In the genomic region with DNA sequence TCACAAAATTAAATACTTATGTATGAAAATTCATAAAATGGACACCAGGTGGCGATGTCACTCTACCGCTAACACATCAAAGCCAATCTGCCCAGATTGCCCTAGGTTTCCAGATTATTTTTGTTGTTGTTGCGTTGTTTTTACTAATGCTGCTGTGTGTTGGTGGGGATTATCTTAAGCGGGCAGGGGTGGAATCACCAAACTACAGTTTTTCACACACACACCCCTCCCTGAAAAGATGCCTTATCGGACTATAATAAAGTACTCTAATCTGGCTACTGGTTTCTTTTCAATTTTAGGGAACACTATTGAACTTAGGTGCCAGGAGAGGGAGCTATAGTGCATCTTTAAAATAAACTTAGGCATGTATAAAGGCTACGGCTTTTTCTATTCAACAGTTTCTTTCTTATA, we compare ENCODE assay signal across 8 mouse cellular contexts. TPM values are rescaled to one million over a fixed set of nuclear protein-coding genes. Genes with fewer than 3 reads are reported as not detected.
DNase-seq lines count a peak whose midpoint lies in the region; ATAC-seq and TF ChIP-seq lines count a peak whose summit lies in the region.

No protein-coding gene starts in this region.

- TF ChIP-seq POLR2A in spleen, adult 2 months (IDR thresholded peaks at IDR 0.05; ENCODE audit: low read depth, low read length) = no peak

- peak; percentile 74 for ATAC-seq in intestine, embryonic 16.5 days

- 0 out of 2 replicates have a peak overlapping the region, but pooled peaks have one; percentile 39 for H3K9ac ChIP-seq in intestine, embryonic 16.5 days (ENCODE audit: low read depth, low read length)

- intact Hi-C loops in left cerebral cortex, postnatal 25 days (cut with DNase I) = loop anchor here (1.0 to 10.0 kb wide), 3 partner anchors 51 to 511 kb away; partner anchors contain the start of genes Gcc2 and Smpdl3a

- H3K4me3 ChIP-seq in intestine, embryonic 16.5 days (ENCODE audit: low read length) = peak overlapping the region; percentile 41
- 0 out of 2 replicates have a peak overlapping the region, but pooled peaks have one; percentile 36 for H3K4me3 ChIP-seq in spleen, adult 2 months (ENCODE audit: extremely low read depth, insufficient read depth, insufficient read length)

- TF ChIP-seq CTCF in spleen, adult 2 months (IDR thresholded peaks at IDR 0.05; ENCODE audit: extremely low read depth, insufficient read depth, insufficient read length, insufficient replicate concordance) = peak; percentile 53; the same call in 1 of the 2 replicates

- no peaks in the 10 kb centered on the region for H3K36me3 ChIP-seq in intestine, embryonic 16.5 days (ENCODE audit: control insufficient read depth, insufficient read depth, low read length)
- H3K36me3 ChIP-seq in spleen, adult 2 months (ENCODE audit: control insufficient read depth, insufficient read depth, low read length) = no peaks in the 10 kb centered on the region

- 4% methylated on average over 6 of the region's 6 CpGs for WGBS in intestine, embryonic 16.5 days
- 2% methylated on average over 6 of the region's 6 CpGs for WGBS in spleen, adult 2 months

- H3K9me3 ChIP-seq in intestine, embryonic 16.5 days (ENCODE audit: control insufficient read depth, low read length) = no peaks in the 10 kb centered on the region

- peak overlapping the region; percentile 57 for H3K4me2 ChIP-seq in intestine, embryonic 16.5 days (ENCODE audit: low read depth, low read length)

- H3K27me3 ChIP-seq in intestine, embryonic 16.5 days (replicated peaks; ENCODE audit: control insufficient read depth, insufficient read depth, low read length) = no peaks in the 10 kb centered on the region
- H3K27me3 ChIP-seq in spleen, adult 2 months (ENCODE audit: control insufficient read depth, insufficient read depth, low read length) = no peaks in the 10 kb centered on the region

- peak; percentile 21 for DNase-seq in ovary, postnatal 14 days (ENCODE audit: low spot score)
- no peak for DNase-seq in ovary, postnatal 10 days (ENCODE audit: low spot score)
- peak; percentile 41 for DNase-seq in cerebellum, adult 8-10 months
- peak; percentile 11 to 71 for DNase-seq in frontal cortex, adult 2 months (ENCODE audit: extremely low spot score in 1 of 2, low spot score in 1 of 2)
- peak; percentile 60 to 76 for DNase-seq in left cerebral cortex, postnatal 25 days (ENCODE audit: low spot score in 2 of 2)
- peak; percentile 85 for DNase-seq in mesoderm, embryonic 11.5 days (ENCODE audit: low read depth, low spot score)
- peak; percentile 16 to 67 for DNase-seq in spleen, adult 2 months (ENCODE audit: low read depth in 1 of 2, low spot score in 2 of 2)

- H3K4me1 ChIP-seq in intestine, embryonic 16.5 days (ENCODE audit: control insufficient read depth, insufficient read depth, low read length) = no peaks in the 10 kb centered on the region
- H3K4me1 ChIP-seq in spleen, adult 2 months (ENCODE audit: control insufficient read depth, insufficient read depth, insufficient read length) = peaks cover 11% of the 10 kb centered on the region; the same call in 1 of the 2 replicates

- H3K27ac ChIP-seq in intestine, embryonic 16.5 days (ENCODE audit: low read length) = no peak overlapping the region
- no peak overlapping the region for H3K27ac ChIP-seq in spleen, adult 2 months (ENCODE audit: insufficient read depth, low read length)

RNA-seq across cellular contexts. Expression of gene Fabp7, which starts 41.1 kb away (rescaled TPM):
- polyA plus RNA-seq in frontal cortex, adult 2 months (2012; rRNA removed) = 471 and 572 TPM in 2 replicates
- 32.8 and 36.5 TPM in 2 replicates for polyA plus RNA-seq in intestine, embryonic 16.5 days (2015; fragmentation: Nextera tagmentation; extraction: Ambion mirVana)
- total RNA-seq in left cerebral cortex, postnatal 25 days (2021) = 100 to 1,000 TPM in 1 of 2 experiments, 10 to 100 TPM in 1; 72.9 to 102 TPM
- 0.30 and 0.31 TPM in 2 replicates for polyA plus RNA-seq in spleen, adult 2 months (2012; rRNA removed)

RNA-seq across cellular contexts. Expression of gene Smpdl3a, which starts 50.5 kb away (rescaled TPM):
- polyA plus RNA-seq in frontal cortex, adult 2 months (2012; rRNA removed) = 42.2 and 48.2 TPM in 2 replicates
- polyA plus RNA-seq in intestine, embryonic 16.5 days (2015; fragmentation: Nextera tagmentation; extraction: Ambion mirVana) = 81.6 and 99.0 TPM in 2 replicates
- 10 to 100 TPM; 27.3 to 28.2 TPM for total RNA-seq in left cerebral cortex, postnatal 25 days (2021)
- polyA plus RNA-seq in spleen, adult 2 months (2012; rRNA removed) = 89.4 and 103 TPM in 2 replicates

Comparison
In these comparisons a context has a peak if more than half of its experiments do, and no peak if none do; other contexts are left out.
1. RNA of gene Fabp7, which starts 41.1 kb away (polyA plus RNA-seq): 471 to 572 TPM in frontal cortex, adult 2 months and 32.8 to 36.5 TPM in intestine, embryonic 16.5 days; 0.30 to 0.31 TPM in spleen, adult 2 months; every median in the first group is over 10 times any median in the second.